Mouse (Mus musculus): ENCODE measurements around the gene Prss54.

DNA sequence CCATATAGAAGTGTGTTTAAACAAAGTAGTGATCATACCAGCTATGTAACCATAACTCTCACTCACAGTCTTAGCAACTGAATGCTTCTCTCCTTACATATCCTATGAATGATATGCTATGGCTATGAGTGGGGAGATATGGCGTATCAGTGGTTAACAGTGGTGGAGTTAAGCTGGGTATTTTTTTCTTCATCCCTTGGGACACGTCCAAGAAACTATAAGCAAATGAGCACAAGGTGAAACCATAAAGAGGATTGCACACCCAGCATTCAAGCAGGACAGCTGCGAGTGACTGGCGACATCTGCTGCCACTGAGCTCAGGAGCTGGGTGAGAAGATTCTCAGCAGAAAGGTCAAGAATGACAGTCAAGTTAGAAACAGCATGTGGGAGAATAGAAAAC is 9.9 kb downstream of the Prss54 start:
- TF ChIP-seq CTCF (IDR thresholded peaks at IDR 0.05; ENCODE audit: borderline replicate concordance, control insufficient read depth, extremely low read depth, insufficient read depth, low read length, poor library complexity) (no peak), POLR2A (IDR thresholded peaks at IDR 0.05; ENCODE audit: control insufficient read depth, extremely low read depth, insufficient read depth, low read length, poor library complexity) (no peak)
